Comparison of ENCODE assay signal across 19 mouse cellular contexts in genomic region chr10:3799455-3799854, GRCm38 (mm10). TPM values are rescaled to one million over a fixed set of nuclear protein-coding genes. Genes with fewer than 3 reads are reported as not detected.
"Had no signal": no experiment of that assay in that cellular context is flagged by ENCODE, and none has a peak within 500 bp of the region (broad histone marks: within the 10 kb centered on the region; RNA-seq: fewer than 3 reads in every experiment).

No protein-coding gene starts in this region.

- H3K9ac ChIP-seq: lung, embryonic 14.5 days; midbrain, embryonic 12.5 days; neural tube, embryonic 13.5 days; neural tube, embryonic 15.5 days had no signal

- H3K27me3 ChIP-seq: midbrain, embryonic 12.5 days; neural tube, embryonic 13.5 days; neural tube, embryonic 15.5 days had no signal

- H3K9me3 ChIP-seq: midbrain, embryonic 10.5 days; midbrain, embryonic 12.5 days; neural tube, embryonic 13.5 days; neural tube, embryonic 15.5 days had no signal

- DNase-seq: lung, embryonic 14.5 days; lung, postnatal 10 days; lung, postnatal 4 days; midbrain, embryonic 14.5 days; retina, postnatal 1 day; right cerebral cortex, adult 18-20 months; right cerebral cortex, postnatal 25 days; right cerebral cortex, postnatal 4 days; spleen, adult 18-20 months; thymus, adult 2 months; thymus, postnatal 25 days; thymus, postnatal 4 days had no signal

- H3K4me3 ChIP-seq: midbrain, embryonic 10.5 days; midbrain, embryonic 12.5 days; myocyte; neural tube, embryonic 13.5 days; neural tube, embryonic 15.5 days had no signal

- H3K4me1 ChIP-seq: midbrain, embryonic 10.5 days; midbrain, embryonic 12.5 days; neural tube, embryonic 13.5 days; neural tube, embryonic 15.5 days had no signal

- H3K27ac ChIP-seq: midbrain, embryonic 10.5 days; midbrain, embryonic 12.5 days; neural tube, embryonic 13.5 days; neural tube, embryonic 15.5 days had no signal

- H3K36me3 ChIP-seq: midbrain, embryonic 10.5 days; midbrain, embryonic 12.5 days; neural tube, embryonic 13.5 days; neural tube, embryonic 15.5 days had no signal

- ATAC-seq: midbrain, embryonic 16.5 days had no signal

- H3K4me2 ChIP-seq: lung, embryonic 14.5 days; midbrain, embryonic 12.5 days; neural tube, embryonic 13.5 days; neural tube, embryonic 15.5 days had no signal

RNA-seq across cellular contexts. Expression of gene Plekhg1, which starts 59.3 kb away (rescaled TPM):
- total RNA-seq: megakaryocyte-erythroid progenitor cell, adult 5-6 weeks had no signal
